Mouse (Mus musculus) heart, embryonic 14.5 days (tissue): ENCODE measurements around the gene Slc6a19. TPM values are rescaled to one million over a fixed set of nuclear protein-coding genes. Genes with fewer than 3 reads are reported as not detected.

ENCODE experiments used
- polyA plus RNA-seq: library from polyadenylated mRNA; unstranded; fragments of >200 nt; fragmentation: Nextera tagmentation; extraction: Ambion mirVana; gene quantifications from 2 replicates; pipeline ENCODE4 v1.2.1, GENCODE M21; 2014

The Slc6a19 gene
- polyA plus RNA-seq, 1 experiment from 2014 or later, result not detected

Other genes starting within 250 kb of the Slc6a19 start
- 15.4 and 19.1 TPM in 2 replicates for gene Lpcat1, start 237.7 kb downstream of the Slc6a19 start, polyA plus RNA-seq
- gene Slc6a3, start 168.1 kb downstream of the Slc6a19 start, polyA plus RNA-seq, result 0.05 and 0.09 TPM in 2 replicates
- 103 and 113 TPM in 2 replicates for gene Clptm1l, start 100.9 kb downstream of the Slc6a19 start, polyA plus RNA-seq
- gene Tert, start 78.0 kb downstream of the Slc6a19 start, polyA plus RNA-seq, result 1.5 and 1.8 TPM in 2 replicates
- gene Slc6a18, start 26.8 kb downstream of the Slc6a19 start, polyA plus RNA-seq, result not detected in 2 replicates
- 39.4 and 44.1 TPM in 2 replicates for gene Slc12a7, start 28.2 kb upstream of the Slc6a19 start, polyA plus RNA-seq
- 2.4 and 3.3 TPM in 2 replicates for gene Nkd2, start 142.8 kb upstream of the Slc6a19 start, polyA plus RNA-seq
- 27.7 and 27.9 TPM in 2 replicates for gene Trip13, start 232.9 kb upstream of the Slc6a19 start, polyA plus RNA-seq
- gene Brd9, start 232.9 kb upstream of the Slc6a19 start, polyA plus RNA-seq, result 37.1 and 38.6 TPM in 2 replicates